Mouse (Mus musculus) limb, embryonic 11.5 days (tissue): ENCODE data around the gene Gm49661. TPM values are rescaled to one million over a fixed set of nuclear protein-coding genes. Genes with fewer than 3 reads are reported as not detected.

Source experiments
- ATAC-seq: fragments of 200-750 bp; cut with Nextera tagmentation; 2 replicates; pipeline ENCODE4 v1.8.0; 2017; ENCODE audit warnings: low read depth; ENCODE audit not compliant: insufficient number of reproducible peaks, low FRiP score, low TSS enrichment
- DNase-seq: peaks from one replicate; pipeline ENCODE4 v3.0.0-alpha.2; 2015; ENCODE audit warnings: low spot score
- H3K27ac ChIP-seq: fragments of 300-500 bp; sonication (generic); replicated peaks from 2 replicates; pipeline ENCODE4 v1.5.1; 2014; ENCODE audit warnings: low read depth, mild to moderate bottlenecking, low read length
- H3K27me3 ChIP-seq: fragments of 300-500 bp; sonication (generic); 2 replicates; pipeline ENCODE4 v1.6.1; 2014; ENCODE audit warnings: mild to moderate bottlenecking, low read length, mixed read lengths; ENCODE audit not compliant: control insufficient read depth, insufficient read depth
- H3K36me3 ChIP-seq: fragments of 300-500 bp; sonication (generic); 2 replicates; pipeline ENCODE4 v1.6.1; 2014; ENCODE audit warnings: mild to moderate bottlenecking, low read length, moderate library complexity, mixed read lengths; ENCODE audit not compliant: control insufficient read depth, insufficient read depth
- H3K4me1 ChIP-seq: fragments of 300-500 bp; sonication (generic); 2 replicates; pipeline ENCODE4 v1.6.1; 2014; ENCODE audit warnings: low read length, mixed read lengths; ENCODE audit not compliant: control insufficient read depth, insufficient read depth
- H3K4me2 ChIP-seq: fragments of 300-500 bp; sonication (generic); 2 replicates; pipeline ENCODE4 v1.6.1; 2014; ENCODE audit warnings: low read depth, mild to moderate bottlenecking, moderate library complexity; ENCODE audit not compliant: severe bottlenecking
- H3K4me3 ChIP-seq: fragments of 300-500 bp; sonication (generic); 2 replicates; pipeline ENCODE4 v1.5.1; 2014; ENCODE audit warnings: low read depth, low read length
- H3K9ac ChIP-seq: fragments of 300-500 bp; sonication (generic); 2 replicates; pipeline ENCODE4 v1.6.1; 2014; ENCODE audit warnings: mild to moderate bottlenecking, low read length
- H3K9me3 ChIP-seq: fragments of 300-500 bp; sonication (generic); 2 replicates; pipeline ENCODE4 v1.6.1; 2016; ENCODE audit warnings: low read length; ENCODE audit not compliant: control insufficient read depth
- WGBS: fragments of 180-500 bp; shearing (Covaris S2); extraction: QIAGEN DNeasy Blood & Tissue Kit; methylation state at CpG from one replicate; pipeline ENCODE4 v1.1.7; 2014; 5-methylcytosine and 5-hydroxymethylcytosine counted together
- polyA plus RNA-seq: library from polyadenylated mRNA; unstranded; fragments of >200 nt; fragmentation: Nextera tagmentation; extraction: Ambion mirVana; gene quantifications from 2 replicates; pipeline ENCODE4 v1.2.1, GENCODE M21; 2014

The Gm49661 gene
- polyA plus RNA-seq, 1 experiment from 2014 or later: not detected

- no peak overlapping the region for H3K27ac ChIP-seq
- peak overlapping the region; percentile 53 for H3K9ac ChIP-seq
- H3K27me3 ChIP-seq: peaks cover 15% of the 10 kb centered on the region
- peaks cover 54% of the 10 kb centered on the region for H3K4me1 ChIP-seq
- no peaks in the 10 kb centered on the region for H3K9me3 ChIP-seq
- ATAC-seq: peak; percentile 11; the same call in 1 of the 2 replicates
- no peaks in the 10 kb centered on the region for H3K36me3 ChIP-seq
- 2% methylated on average over 28 of the region's 42 CpGs for WGBS
- peak overlapping the region; percentile 97 for H3K4me2 ChIP-seq
- peak; percentile 90 for DNase-seq
- peak overlapping the region; percentile 33 for H3K4me3 ChIP-seq
These were observed 10.6 kb upstream of the Gm49661 start for GRCm38 (mm10) chr8:84979599-84980421.

- peaks cover 15% of the 10 kb centered on the region for H3K27me3 ChIP-seq
- H3K9me3 ChIP-seq: no peaks in the 10 kb centered on the region
- DNase-seq: peak; percentile 88
- peak within 1 kb of the TSS; percentile 97 for H3K4me2 ChIP-seq
- 0% methylated on average over 63 of the region's 63 CpGs for WGBS
- no peaks in the 10 kb centered on the region for H3K36me3 ChIP-seq
- H3K4me3 ChIP-seq: peak within 1 kb of the TSS; percentile 53
- peak; percentile 48 for ATAC-seq
- H3K4me1 ChIP-seq: peaks cover 48% of the 10 kb centered on the region
- H3K9ac ChIP-seq: peak within 1 kb of the TSS; percentile 57
- H3K27ac ChIP-seq: 0 out of 2 replicates have a peak within 1 kb of the TSS, but pooled peaks have one; percentile 30
These were observed 9.2 kb upstream of the Gm49661 start, which contains the start of gene Junb for GRCm38 (mm10) chr8:84978248-84978940. Gene Junb, minus strand, starts transcription at chr8:84978718.

- DNase-seq (peak; percentile 71), ATAC-seq (no peak)
- H3K9me3 ChIP-seq: no peaks in the 10 kb centered on the region
- peak overlapping the region; percentile 57 for H3K9ac ChIP-seq
- peaks cover 4% of the 10 kb centered on the region; the same call in 1 of the 2 replicates for H3K36me3 ChIP-seq
- peak overlapping the region; percentile 97 for H3K4me2 ChIP-seq
- WGBS: 1% methylated on average over 70 of the region's 70 CpGs
- peaks cover 15% of the 10 kb centered on the region for H3K27me3 ChIP-seq
- no peak overlapping the region for H3K27ac ChIP-seq
- peak overlapping the region; percentile 53 for H3K4me3 ChIP-seq
- H3K4me1 ChIP-seq: peaks cover 48% of the 10 kb centered on the region
These were observed 8.4 kb upstream of the Gm49661 start for GRCm38 (mm10) chr8:84977435-84978247.

GRCm38 (mm10) chr8:84976763-84977434 is 7.7 kb upstream of the Gm49661 start:
- Histone ChIP-seq H3K9ac (peak overlapping the region; percentile 27; the same call in 1 of the 2 replicates), H3K36me3 (peaks cover 8% of the 10 kb centered on the region; the same call in 1 of the 2 replicates), H3K27ac (no peak overlapping the region), H3K4me2 (peak overlapping the region; percentile 97), H3K4me3 (peak overlapping the region; percentile 53), H3K4me1 (peaks cover 48% of the 10 kb centered on the region), H3K27me3 (peaks cover 15% of the 10 kb centered on the region), H3K9me3 (no peaks in the 10 kb centered on the region)
- 2% methylated on average over 25 of the region's 25 CpGs for WGBS
- ATAC-seq (no peak), DNase-seq (peak; percentile 35)

GRCm38 (mm10) chr8:84976031-84976762 is 7.0 kb upstream of the Gm49661 start:
- H3K9me3 ChIP-seq: no peaks in the 10 kb centered on the region

GRCm38 (mm10) chr8:84975434-84975833 is 6.2 kb upstream of the Gm49661 start:
- Histone ChIP-seq H3K36me3 (peaks cover 15% of the 10 kb centered on the region; the same call in 1 of the 2 replicates), H3K27me3 (peaks cover 15% of the 10 kb centered on the region), H3K4me1 (peaks cover 48% of the 10 kb centered on the region), H3K4me2 (peak overlapping the region; percentile 97), H3K4me3 (no peak overlapping the region), H3K9me3 (no peaks in the 10 kb centered on the region), H3K27ac (no peak overlapping the region; the same call in 1 of the 2 replicates), H3K9ac (no peak overlapping the region)
- ATAC-seq (no peak), DNase-seq (peak; percentile 81)
- WGBS: 30% methylated on average over 7 of the region's 7 CpGs

More at GRCm38 (mm10) chr8:84976031-84976762, 7.0 kb upstream of the Gm49661 start:
- peaks cover 15% of the 10 kb centered on the region; the same call in 1 of the 2 replicates for H3K36me3 ChIP-seq
- H3K27me3 ChIP-seq: peaks cover 15% of the 10 kb centered on the region
- peak overlapping the region; percentile 97 for H3K4me2 ChIP-seq
- peak; percentile 78 for ATAC-seq
- peak overlapping the region; percentile 31 for H3K9ac ChIP-seq
- H3K4me3 ChIP-seq: peak overlapping the region; percentile 53
- peak overlapping the region; percentile 36; the same call in 1 of the 2 replicates for H3K27ac ChIP-seq
- WGBS: under 1% methylated on average over 61 of the region's 61 CpGs
- peaks cover 47% of the 10 kb centered on the region for H3K4me1 ChIP-seq
- DNase-seq: peak; percentile 95

- DNase-seq: no peak
- no peak overlapping the region for H3K9ac ChIP-seq
- H3K4me1 ChIP-seq: peaks cover 45% of the 10 kb centered on the region
- no peaks in the 10 kb centered on the region for H3K9me3 ChIP-seq
- 81% methylated on average over 8 of the region's 8 CpGs for WGBS
- no peak overlapping the region for H3K27ac ChIP-seq
- H3K4me3 ChIP-seq: no peak overlapping the region
- H3K36me3 ChIP-seq: peaks cover 15% of the 10 kb centered on the region; the same call in 1 of the 2 replicates
- no peak for ATAC-seq
- no peak overlapping the region for H3K4me2 ChIP-seq
- H3K27me3 ChIP-seq: peaks cover 15% of the 10 kb centered on the region
These were observed 5.4 kb upstream of the Gm49661 start for GRCm38 (mm10) chr8:84974543-84975142.
